Mouse (Mus musculus) forebrain, embryonic 10.5 days (tissue): Measurements from ENCODE around the gene Ppfibp1. TPM values are rescaled to one million over a fixed set of nuclear protein-coding genes. Genes with fewer than 3 reads are reported as not detected.

Experiments
- DNase-seq: peaks from one replicate; pipeline ENCODE4 v3.0.0-alpha.2; 2017; ENCODE audit warnings: low spot score; ENCODE audit errors: extremely low spot score
- H3K27ac ChIP-seq: fragments of 300-500 bp; sonication (generic); 2 replicates; pipeline ENCODE4 v1.5.1; 2016; ENCODE audit warnings: mild to moderate bottlenecking
- H3K27me3 ChIP-seq: fragments of 300-500 bp; sonication (generic); 2 replicates; pipeline ENCODE4 v1.6.1; 2016; ENCODE audit warnings: mild to moderate bottlenecking; ENCODE audit not compliant: poor library complexity, severe bottlenecking
- H3K36me3 ChIP-seq: fragments of 300-500 bp; sonication (generic); replicated peaks from 2 replicates; pipeline ENCODE4 v1.6.1; 2016; ENCODE audit warnings: mild to moderate bottlenecking, moderate library complexity
- H3K4me1 ChIP-seq: fragments of 300-500 bp; sonication (generic); 2 replicates; pipeline ENCODE4 v1.6.1; 2016
- H3K4me3 ChIP-seq: fragments of 300-500 bp; sonication (generic); 2 replicates; pipeline ENCODE4 v1.5.1; 2016; ENCODE audit warnings: mild to moderate bottlenecking, moderate library complexity
- H3K9me3 ChIP-seq: fragments of 300-500 bp; sonication (generic); 2 replicates; pipeline ENCODE4 v1.6.1; 2016; ENCODE audit warnings: mild to moderate bottlenecking, moderate library complexity
- WGBS: fragments of 180-500 bp; shearing (Covaris S2); methylation state at CpG from one replicate; pipeline ENCODE4 v1.1.7; 2016; 5-methylcytosine and 5-hydroxymethylcytosine counted together
- polyA plus RNA-seq: library from polyadenylated mRNA; unstranded; fragments of >200 nt; fragmentation: Nextera tagmentation; extraction: Ambion mirVana; gene quantifications from 2 replicates; pipeline ENCODE4 v1.2.1, GENCODE M21; 2016

The Ppfibp1 gene
- polyA plus RNA-seq, 1 experiment from 2014 or later: 30.0 TPM

DNA sequence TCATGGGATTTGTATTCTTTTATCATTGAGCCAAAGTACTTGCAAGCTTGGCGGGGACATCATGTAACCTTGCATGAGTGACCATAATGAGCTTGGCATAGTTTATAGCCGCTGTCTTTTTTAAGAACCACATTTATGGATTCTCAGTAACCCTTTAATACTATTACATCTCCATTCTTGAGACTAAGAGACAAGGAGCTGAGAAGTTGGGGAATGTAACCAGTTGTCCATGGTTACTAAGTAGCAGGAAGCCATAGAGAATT is 134.8 kb downstream of the Ppfibp1 start:
- no peaks in the 10 kb centered on the region for H3K9me3 ChIP-seq
- no peak overlapping the region for H3K4me3 ChIP-seq
- no peaks in the 10 kb centered on the region for H3K27me3 ChIP-seq
- H3K4me1 ChIP-seq: no peaks in the 10 kb centered on the region
- 92% methylated on average over 2 of the region's 2 CpGs for WGBS
- H3K36me3 ChIP-seq: peaks cover 42% of the 10 kb centered on the region
- H3K27ac ChIP-seq: no peak overlapping the region
- no peak for DNase-seq

DNA sequence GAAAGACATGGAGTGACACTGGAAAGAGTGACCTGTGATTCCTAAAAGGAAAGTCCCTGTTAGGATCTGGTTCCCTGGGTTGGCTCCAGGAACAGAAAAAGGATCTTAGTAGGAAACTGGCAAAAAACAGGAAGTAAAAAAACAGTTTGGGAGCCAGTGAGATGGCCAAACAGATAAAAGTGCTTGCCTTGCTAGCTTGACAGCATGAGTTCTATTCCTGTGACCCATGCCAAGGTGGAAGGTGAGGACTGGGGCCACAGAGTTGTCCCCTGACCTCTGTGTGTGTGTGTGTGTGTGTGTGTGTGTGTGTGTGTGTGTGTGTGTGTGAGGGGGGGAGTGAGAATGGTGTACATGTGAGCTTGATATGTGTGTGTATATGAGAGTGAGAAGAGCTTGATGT is 135.3 kb downstream of the Ppfibp1 start:
- no peak overlapping the region for H3K4me3 ChIP-seq
- H3K4me1 ChIP-seq: no peaks in the 10 kb centered on the region
- no peaks in the 10 kb centered on the region for H3K9me3 ChIP-seq
- no peak overlapping the region for H3K27ac ChIP-seq
- peaks cover 45% of the 10 kb centered on the region for H3K36me3 ChIP-seq
- no peak for DNase-seq
- H3K27me3 ChIP-seq: no peaks in the 10 kb centered on the region

DNA sequence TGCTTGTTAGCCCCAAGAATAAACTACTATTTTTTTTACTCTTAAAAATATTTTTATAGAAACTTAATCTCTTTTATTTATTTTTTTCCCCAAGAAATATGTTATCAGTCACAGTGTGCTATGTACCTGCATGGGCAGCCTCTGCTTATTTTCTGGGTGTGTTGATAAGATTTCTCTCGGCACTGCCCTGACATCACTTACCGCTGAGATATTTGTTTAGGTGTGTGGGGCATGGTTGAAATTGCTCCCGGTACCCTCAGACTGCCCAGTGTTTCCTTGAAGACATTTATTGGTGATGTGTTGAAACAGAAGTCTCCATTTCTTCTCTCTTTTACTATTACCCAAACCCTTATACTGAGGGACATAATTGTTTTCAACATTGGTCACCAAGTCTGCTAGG is 136.5 kb downstream of the Ppfibp1 start:
- H3K9me3 ChIP-seq: no peaks in the 10 kb centered on the region
- H3K27me3 ChIP-seq: no peaks in the 10 kb centered on the region
- 89% methylated on average over 3 of the region's 3 CpGs for WGBS
- no peaks in the 10 kb centered on the region for H3K4me1 ChIP-seq
- no peak overlapping the region for H3K4me3 ChIP-seq
- no peak overlapping the region for H3K27ac ChIP-seq
- DNase-seq: no peak
- H3K36me3 ChIP-seq: peaks cover 45% of the 10 kb centered on the region

DNA sequence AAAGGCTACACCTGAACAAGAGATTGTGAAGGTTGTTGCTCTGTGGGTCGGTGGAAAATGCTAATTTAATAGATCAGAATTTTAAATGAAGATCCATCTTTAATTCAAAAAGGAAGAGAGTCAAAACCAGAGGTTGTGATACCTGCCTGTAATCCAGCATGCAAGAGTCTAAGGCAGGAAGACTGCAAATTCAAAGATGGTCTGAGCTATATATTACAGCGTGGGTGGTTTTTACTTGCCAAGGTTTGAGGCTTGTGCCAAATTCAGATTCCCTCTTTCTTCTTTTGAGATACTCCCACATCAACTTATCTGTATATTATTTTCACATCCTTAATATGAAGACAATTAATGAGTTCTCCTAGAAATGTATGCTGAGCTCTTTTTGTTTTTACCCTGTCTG is 140.1 kb downstream of the Ppfibp1 start:
- Histone ChIP-seq H3K4me3 (no peak overlapping the region), H3K27me3 (no peaks in the 10 kb centered on the region), H3K36me3 (peaks cover 44% of the 10 kb centered on the region), H3K27ac (no peak overlapping the region), H3K9me3 (no peaks in the 10 kb centered on the region), H3K4me1 (peaks cover 6% of the 10 kb centered on the region)
- 91% methylated on average over 2 of the region's 2 CpGs for WGBS
- no peak for DNase-seq

DNA sequence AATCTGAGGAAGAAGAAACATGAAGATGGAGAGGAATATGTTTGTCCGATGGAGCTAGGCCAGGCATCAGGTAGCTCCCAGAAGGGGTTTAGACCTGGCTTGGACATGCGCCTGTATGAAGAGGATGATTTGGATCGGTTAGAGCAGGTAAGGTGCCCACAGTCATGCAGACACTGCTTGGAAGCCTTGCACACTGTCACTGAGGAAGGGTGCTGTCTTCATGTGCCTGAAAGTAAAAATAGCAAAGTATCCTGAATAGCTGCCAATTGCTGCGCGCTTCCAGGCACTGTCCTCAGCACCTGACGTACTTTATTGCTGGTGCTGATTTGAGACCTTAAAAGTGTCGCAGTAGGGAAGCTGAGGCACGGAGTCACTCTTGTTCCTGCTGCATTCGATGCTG is 141.3 kb downstream of the Ppfibp1 start:
- H3K27ac ChIP-seq: no peak overlapping the region
- peaks cover 6% of the 10 kb centered on the region for H3K4me1 ChIP-seq
- no peaks in the 10 kb centered on the region for H3K9me3 ChIP-seq
- WGBS: 92% methylated on average over 9 of the region's 9 CpGs
- DNase-seq: no peak
- no peaks in the 10 kb centered on the region for H3K27me3 ChIP-seq
- H3K36me3 ChIP-seq: peaks cover 41% of the 10 kb centered on the region
- no peak overlapping the region for H3K4me3 ChIP-seq

DNA sequence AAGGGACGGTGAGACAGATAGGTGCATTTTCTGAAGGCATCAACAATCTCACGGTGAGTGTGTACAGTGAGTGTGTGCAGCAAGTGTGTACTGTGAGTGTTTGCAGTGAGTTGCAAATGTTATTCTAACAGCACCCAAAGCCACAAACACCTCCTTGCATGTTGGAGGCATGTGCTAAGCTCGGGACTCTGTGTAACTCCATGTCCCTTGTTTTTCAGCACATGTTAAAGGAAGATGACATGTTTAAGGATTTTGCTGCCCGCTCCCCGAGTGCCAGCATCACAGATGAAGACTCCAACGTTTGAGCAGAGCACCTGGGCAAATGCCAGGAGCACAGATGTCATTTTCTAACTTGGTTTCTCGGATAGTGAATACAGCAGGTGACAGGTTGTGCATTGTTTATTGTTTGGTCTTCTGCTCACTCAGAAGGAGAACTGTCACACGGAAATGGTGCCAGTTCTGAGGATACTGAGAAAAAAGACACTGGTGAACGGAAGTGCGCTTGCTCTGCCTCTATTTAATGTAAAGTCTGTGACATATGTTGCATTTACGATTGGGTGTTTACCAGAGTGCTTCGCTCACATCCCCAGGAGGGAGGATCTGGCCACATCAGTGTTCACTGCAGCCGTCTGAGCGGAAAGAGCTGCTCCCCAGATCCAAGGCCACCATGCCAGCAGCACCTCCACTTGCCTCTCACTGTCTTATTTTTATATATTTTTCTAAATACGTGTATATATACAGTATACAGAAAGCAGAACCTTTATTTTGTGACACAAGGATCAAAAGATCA is 142.0 kb downstream of the Ppfibp1 start:
- WGBS: 92% methylated on average over 15 of the region's 15 CpGs
- H3K36me3 ChIP-seq: peaks cover 40% of the 10 kb centered on the region
- DNase-seq: no peak

DNA sequence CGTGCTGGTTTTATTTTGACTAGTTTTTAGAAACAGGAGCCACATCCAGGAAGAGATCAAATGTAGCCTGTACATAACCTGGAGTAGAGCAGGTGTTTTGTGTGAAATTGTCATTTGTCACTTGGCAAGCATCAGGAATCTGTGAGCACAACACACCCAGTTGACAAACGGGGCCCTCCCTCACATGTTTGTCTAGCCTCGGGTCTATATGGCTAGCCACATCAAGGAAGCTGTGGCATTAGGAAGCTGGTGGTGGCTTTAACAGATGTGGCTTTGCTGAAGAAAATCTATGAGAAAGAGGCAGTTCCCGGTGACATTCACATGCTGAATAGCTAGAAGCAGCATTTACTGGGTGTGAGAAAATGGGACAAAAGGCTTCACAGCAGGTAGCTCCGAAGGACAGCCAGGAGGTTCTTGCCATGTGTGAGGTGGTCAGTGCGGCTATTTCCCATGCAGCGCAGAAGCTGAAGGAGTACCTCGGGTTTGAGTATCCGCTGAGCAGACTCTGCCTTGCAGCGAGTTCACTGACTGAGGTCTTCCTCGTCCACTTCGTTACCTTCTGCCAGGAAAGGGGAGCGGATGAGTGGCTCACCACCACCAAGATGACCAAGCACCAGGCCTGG is 144.1 kb downstream of the Ppfibp1 start, which contains the start of gene Rep15:
Gene Rep15, plus strand, starts transcription at position 282 of the 623 bp plus-strand sequence.
- 44% methylated on average over 13 of the region's 13 CpGs for WGBS
- DNase-seq: no peak

More for the DNA sequence above, 142.0 kb downstream of the Ppfibp1 start:
- Histone ChIP-seq H3K27ac (no peak overlapping the region), H3K9me3 (no peaks in the 10 kb centered on the region), H3K4me1 (peaks cover 6% of the 10 kb centered on the region), H3K27me3 (no peaks in the 10 kb centered on the region), H3K4me3 (no peak overlapping the region)

DNA sequence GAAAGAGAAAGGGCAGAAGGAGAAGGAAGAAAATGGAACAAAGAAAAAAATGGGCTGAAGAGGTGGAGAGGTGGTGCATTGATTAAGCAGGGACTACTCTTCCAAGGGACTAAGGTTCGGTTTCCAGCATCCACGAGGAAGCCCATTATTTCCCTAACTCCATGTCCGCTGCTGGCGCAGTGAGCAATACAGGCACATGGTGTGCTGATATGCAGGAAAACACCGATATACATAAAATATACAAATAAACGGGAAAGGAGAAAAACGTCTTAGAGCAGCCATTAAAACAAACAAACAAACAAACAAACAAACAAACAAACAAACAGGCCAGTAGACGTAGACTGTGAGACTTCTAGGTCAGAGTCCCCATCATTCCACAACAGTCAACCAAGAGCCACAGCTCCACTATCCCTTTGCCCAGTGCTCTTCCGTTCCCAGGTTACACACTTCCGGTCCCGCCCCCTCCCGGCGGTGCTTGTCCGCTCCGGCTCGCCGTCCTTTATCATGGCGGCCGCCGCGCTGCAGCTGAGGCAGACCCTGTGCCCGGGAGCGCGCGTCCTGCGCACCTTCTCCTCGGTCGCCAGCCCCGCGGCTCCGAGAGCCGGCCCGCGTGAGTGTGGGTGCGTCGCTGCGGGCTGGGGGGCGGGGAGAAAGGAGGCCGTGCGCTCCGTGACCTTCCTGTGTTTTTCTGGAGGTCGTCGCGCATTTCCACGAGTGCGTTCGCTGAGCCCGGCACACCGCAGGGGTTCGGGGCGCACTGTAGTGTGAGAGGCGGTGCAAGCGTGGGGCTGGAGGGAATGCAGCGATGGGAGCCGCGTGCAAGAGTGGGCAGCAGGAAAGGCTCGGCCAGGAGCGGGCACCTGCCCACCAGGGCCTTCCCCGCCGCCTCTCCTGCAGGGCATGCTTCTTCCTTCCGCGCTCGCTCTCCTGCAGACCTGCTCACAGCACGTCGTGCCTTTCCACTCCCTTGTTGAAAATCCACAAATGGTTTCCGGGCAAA is 154.3 kb downstream of the Ppfibp1 start, which contains the start of gene Mrps35:
Gene Mrps35, plus strand, starts transcription at position 474 of the 1,000 bp plus-strand sequence.
- peak within 1 kb of the TSS; percentile 99 for H3K27ac ChIP-seq
- peaks cover 16% of the 10 kb centered on the region for H3K36me3 ChIP-seq
- peaks cover 4% of the 10 kb centered on the region for H3K27me3 ChIP-seq
- H3K9me3 ChIP-seq: no peaks in the 10 kb centered on the region
- H3K4me3 ChIP-seq: peak within 1 kb of the TSS; percentile 95
- 4% methylated on average over 66 of the region's 66 CpGs for WGBS
- H3K4me1 ChIP-seq: peaks cover 20% of the 10 kb centered on the region
- DNase-seq: peak; percentile 89

More for the DNA sequence above, 144.1 kb downstream of the Ppfibp1 start, which contains the start of gene Rep15:
- no peak within 1 kb of the TSS for H3K27ac ChIP-seq
- no peaks in the 10 kb centered on the region for H3K9me3 ChIP-seq
- peaks cover 26% of the 10 kb centered on the region for H3K36me3 ChIP-seq
- no peak within 1 kb of the TSS for H3K4me3 ChIP-seq
- no peaks in the 10 kb centered on the region for H3K27me3 ChIP-seq
- peaks cover 6% of the 10 kb centered on the region for H3K4me1 ChIP-seq

DNA sequence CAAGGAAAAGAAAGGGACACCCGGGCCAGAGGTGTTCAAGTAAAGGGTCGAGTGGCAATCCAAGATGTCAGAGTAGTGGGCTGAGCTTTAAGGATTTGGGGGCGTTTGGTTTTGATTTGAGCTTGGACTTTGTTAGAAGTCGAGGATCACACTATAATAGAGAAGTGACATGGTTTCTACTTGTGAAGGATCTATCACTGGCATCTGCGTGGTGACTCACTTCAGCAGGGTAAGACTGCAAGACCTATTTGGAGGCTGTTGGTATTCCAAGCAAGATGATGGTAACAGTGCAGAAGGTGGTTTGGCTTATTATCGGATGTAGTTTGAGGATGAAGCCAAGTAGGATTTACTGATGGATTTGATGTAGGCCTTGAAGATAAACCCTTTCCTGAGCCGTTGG is 155.3 kb downstream of the Ppfibp1 start:
- Histone ChIP-seq H3K27me3 (peaks cover 4% of the 10 kb centered on the region), H3K27ac (peak overlapping the region; percentile 99; the same call in 1 of the 2 replicates), H3K4me3 (peak overlapping the region; percentile 95), H3K36me3 (peaks cover 26% of the 10 kb centered on the region), H3K4me1 (peaks cover 20% of the 10 kb centered on the region), H3K9me3 (no peaks in the 10 kb centered on the region)
- DNase-seq: no peak
- WGBS: 57% methylated on average over 7 of the region's 7 CpGs

DNA sequence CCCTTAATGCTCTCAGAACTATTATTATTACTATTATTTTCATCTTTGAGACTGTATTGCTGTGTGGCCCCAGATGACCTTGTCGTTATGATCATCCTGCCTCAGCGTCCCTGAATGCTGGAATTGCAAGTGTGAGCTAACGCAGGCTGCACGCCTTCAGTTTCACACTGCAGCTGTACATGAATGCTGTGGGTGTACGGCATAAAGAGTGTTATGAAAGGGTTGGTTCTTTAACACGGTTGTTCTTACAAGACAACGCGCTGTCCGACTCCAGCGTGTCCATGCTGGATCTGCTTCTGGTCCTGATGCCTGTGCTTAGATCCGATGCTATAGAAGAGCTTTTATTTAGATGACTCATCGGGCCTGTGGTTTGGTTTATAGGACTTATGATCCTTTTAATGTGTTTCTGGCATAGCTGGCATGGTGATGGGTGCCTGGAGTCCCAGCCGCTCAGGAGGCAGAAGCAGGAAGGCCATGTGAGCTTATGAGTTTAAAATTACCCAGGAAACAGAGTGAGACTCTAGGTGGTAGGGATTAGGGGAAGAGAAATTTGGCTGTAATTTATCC is 161.0 kb downstream of the Ppfibp1 start:
- H3K36me3 ChIP-seq: peaks cover 83% of the 10 kb centered on the region
- H3K9me3 ChIP-seq: no peaks in the 10 kb centered on the region
- WGBS: 96% methylated on average over 13 of the region's 13 CpGs
- H3K27ac ChIP-seq: no peak overlapping the region
- H3K27me3 ChIP-seq: no peaks in the 10 kb centered on the region
- no peak overlapping the region for H3K4me3 ChIP-seq
- H3K4me1 ChIP-seq: peaks cover 3% of the 10 kb centered on the region
- no peak for DNase-seq

DNA sequence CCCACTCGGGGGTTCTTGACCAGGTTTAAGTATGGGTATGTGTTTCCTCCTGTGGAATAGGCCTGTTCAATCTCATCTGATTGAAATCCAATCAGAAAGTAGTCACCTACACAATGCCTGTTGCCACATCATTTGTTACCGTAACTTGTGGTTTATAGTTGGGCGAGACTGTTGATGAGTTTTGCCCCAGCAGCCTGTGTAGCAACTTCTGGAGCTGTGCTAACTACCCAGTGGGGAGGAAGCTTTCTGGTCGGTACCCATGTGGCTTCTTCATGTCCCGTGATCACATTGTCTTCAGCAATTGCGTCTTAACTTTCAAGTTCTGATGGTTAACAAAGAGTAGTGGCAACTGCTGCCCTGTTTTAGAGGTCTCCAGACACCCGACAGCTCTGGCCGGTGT is 163.4 kb downstream of the Ppfibp1 start:
- Histone ChIP-seq H3K36me3 (peaks cover 100% of the 10 kb centered on the region), H3K27ac (no peak overlapping the region), H3K9me3 (no peaks in the 10 kb centered on the region), H3K27me3 (no peaks in the 10 kb centered on the region), H3K4me1 (no peaks in the 10 kb centered on the region), H3K4me3 (no peak overlapping the region)
- DNase-seq: no peak
- WGBS: 96% methylated on average over 8 of the region's 8 CpGs

DNA sequence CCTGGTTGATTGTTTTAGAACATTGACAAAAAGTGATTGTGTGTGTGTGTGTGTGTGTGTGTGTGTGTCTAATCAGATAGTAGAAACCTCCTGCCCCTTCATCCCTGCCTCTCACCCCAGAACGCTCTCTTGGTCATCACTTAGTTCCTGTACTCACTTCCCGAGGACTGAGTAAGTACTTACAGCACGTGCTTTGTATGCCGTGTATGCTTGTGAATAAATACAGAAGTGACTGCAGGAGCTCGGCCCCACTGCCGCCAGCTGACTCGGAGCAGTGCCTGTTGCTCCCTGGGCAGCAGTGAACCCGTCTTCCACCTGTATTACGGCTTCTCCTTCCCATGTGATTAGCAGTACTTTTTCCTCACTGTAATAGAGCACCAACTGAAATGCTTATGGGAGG is 164.2 kb downstream of the Ppfibp1 start:
- DNase-seq: no peak
- Histone ChIP-seq H3K4me3 (no peak overlapping the region), H3K27ac (no peak overlapping the region), H3K36me3 (peaks cover 100% of the 10 kb centered on the region), H3K9me3 (no peaks in the 10 kb centered on the region), H3K27me3 (no peaks in the 10 kb centered on the region), H3K4me1 (no peaks in the 10 kb centered on the region)
- 93% methylated on average over 9 of the region's 9 CpGs for WGBS
